Mouse (Mus musculus): Measurements from ENCODE around the gene Ppm1k.
"Not testable (repeated sequence)": the region's sequence is repeated elsewhere in the genome, so short reads cannot be mapped to it uniquely, and the experiment has no call there.

The Ppm1k gene

DNA sequence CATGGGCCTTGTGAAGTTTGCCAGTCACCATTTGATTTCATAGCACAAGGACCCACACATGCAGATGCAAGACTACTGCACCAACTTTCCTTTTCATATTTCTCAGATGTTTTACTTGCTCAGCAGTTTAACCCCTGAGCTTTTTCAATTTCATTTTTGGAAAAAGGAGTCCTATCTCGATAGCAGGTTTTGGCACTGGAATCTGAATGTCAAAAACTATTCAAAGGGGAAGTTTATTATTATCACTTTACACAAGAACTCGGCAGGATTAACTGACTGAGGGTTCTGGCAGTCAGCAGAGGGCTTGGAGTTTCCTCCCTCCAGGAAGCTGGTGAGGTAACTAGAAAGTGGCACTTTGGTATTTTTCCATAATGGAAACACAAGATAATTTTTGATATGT, 1.9 kb downstream of the Ppm1k start:
- no peak for ATAC-seq (ENCODE audit: insufficient number of reproducible peaks, low FRiP score, low TSS enrichment)

- no peak for ATAC-seq (ENCODE audit: insufficient number of reproducible peaks, low FRiP score, low TSS enrichment)
These were observed 3.2 kb downstream of the Ppm1k start for GRCm38 (mm10) chr6:57532022-57532421.

DNA sequence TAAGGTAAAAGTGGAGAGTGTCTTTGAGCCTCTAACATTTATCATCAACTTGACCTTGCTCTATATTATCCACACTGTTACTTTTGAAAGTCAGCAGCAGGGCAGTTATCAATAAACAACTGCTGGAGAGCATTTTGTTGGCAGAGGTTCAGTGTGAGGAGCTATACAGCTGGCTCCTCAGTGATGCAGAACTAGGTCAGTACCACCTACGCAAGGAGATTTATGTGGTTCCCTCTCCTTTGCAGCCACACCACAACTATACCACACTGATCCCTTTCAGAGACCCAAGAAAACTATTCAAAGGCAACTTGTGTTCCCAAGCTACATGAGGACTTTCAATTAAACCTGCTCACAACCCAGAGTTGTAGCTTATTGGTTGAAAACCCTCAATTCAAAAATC, 3.8 kb downstream of the Ppm1k start:
- no peak for ATAC-seq (ENCODE audit: insufficient number of reproducible peaks, low FRiP score, low TSS enrichment)

GRCm38 (mm10) chr6:57531011-57531410, 4.3 kb downstream of the Ppm1k start:
- no peak for ATAC-seq (ENCODE audit: insufficient number of reproducible peaks, low FRiP score, low TSS enrichment)

DNA sequence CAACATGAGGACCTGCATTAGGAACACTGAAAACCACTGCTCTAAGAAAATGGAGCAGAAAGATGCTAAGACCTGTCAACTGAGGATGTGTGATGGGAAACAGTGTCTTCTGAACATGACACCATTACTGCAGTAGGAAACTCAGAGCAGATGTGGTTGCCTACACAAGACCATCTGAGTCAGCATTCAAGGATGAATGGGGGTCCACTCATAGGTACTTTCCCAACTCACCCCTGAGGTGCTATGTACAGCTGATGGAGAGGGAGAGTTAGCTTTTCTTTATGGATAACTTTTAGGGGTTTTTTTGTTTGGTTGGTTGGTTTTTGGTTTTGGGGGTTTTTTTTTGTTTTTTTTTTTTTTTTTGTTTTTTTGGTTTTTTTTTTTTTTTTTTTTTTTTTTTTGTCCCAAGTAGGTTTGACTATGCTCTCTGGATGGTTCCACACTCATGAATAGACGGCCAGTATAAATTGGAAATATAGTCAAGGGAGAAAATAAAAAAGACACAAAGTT, 5.9 kb downstream of the Ppm1k start:
- no peak for ATAC-seq (ENCODE audit: insufficient number of reproducible peaks, low FRiP score, low TSS enrichment)

DNA sequence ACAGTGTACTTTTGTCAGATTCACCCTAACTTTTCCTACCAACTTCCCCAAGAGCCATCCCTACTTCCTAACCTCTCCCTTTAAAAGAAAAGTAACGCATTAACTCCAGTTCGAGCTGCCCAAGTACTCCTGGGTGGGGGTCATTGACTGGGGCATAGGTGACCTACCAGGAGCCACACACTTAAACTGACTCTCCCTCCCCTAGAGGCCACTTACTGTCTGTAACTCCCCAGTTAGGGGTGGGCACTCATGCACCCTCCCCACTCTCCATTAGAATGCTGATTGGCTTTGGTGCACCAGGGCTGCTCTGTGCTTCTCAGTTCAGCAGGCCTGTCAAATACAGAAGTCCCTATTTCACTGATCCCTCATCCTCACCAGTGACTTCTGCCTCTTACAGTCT, 8.3 kb downstream of the Ppm1k start:
- no peak for ATAC-seq (ENCODE audit: insufficient number of reproducible peaks, low FRiP score, low TSS enrichment)

DNA sequence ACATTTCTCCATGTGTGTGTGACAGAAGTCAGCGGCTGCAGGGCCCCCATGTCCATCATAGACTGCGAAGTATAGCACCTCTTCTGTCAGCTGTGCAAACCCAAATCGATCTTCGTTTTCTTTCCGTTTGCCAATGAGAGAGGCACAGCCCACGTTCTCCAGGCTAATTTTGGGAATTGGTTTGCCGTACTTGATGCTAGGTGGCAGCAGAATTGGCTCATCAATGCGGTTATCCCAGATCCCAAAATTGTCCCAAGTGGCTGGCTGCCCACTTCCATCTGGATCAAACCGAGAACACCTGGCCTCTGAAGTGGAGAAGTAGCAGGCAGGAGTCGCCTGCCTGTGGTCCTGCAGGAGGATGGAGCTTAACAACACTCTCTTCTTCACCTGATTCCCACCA, 10.5 kb downstream of the Ppm1k start:
- ATAC-seq (ENCODE audit: insufficient number of reproducible peaks, low FRiP score, low TSS enrichment), result no peak

GRCm38 (mm10) chr6:57520749-57521652, 14.3 kb downstream of the Ppm1k start:
- ATAC-seq (ENCODE audit: insufficient number of reproducible peaks, low FRiP score, low TSS enrichment), result no peak

- no peak for ATAC-seq (ENCODE audit: insufficient number of reproducible peaks, low FRiP score, low TSS enrichment)
These were observed 21.3 kb downstream of the Ppm1k start for GRCm38 (mm10) chr6:57514035-57514374.

GRCm38 (mm10) chr6:57513351-57514034, 21.8 kb downstream of the Ppm1k start:
- no peak for ATAC-seq (ENCODE audit: insufficient number of reproducible peaks, low FRiP score, low TSS enrichment)

- ATAC-seq (ENCODE audit: insufficient number of reproducible peaks, low FRiP score, low TSS enrichment), result no peak
These were observed 23.4 kb downstream of the Ppm1k start for GRCm38 (mm10) chr6:57511899-57512298.

- ATAC-seq (ENCODE audit: insufficient number of reproducible peaks, low FRiP score, low TSS enrichment), result no peak
These were observed 31.4 kb downstream of the Ppm1k start for GRCm38 (mm10) chr6:57503662-57504379.

DNA sequence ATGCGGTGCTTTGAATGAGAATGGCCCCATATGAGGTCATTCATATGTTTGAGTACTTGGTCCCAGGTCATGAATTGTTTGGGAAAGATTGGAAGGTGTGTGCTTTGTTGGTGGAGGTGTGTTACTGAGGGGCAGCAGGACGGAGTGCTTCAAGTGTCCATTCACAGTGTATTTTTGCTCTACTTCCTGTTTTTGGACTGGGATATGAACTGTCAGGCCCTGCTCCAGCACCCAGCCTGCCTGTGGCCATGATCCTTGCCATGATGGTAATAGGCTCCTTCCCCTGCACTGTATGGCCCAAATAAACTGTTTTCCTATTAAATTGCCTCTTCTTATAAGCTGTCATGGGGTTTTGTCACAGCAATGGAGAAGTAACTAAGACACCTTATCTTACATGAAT, 36.1 kb downstream of the Ppm1k start:
- no peak for ATAC-seq (ENCODE audit: insufficient number of reproducible peaks, low FRiP score, low TSS enrichment)

DNA sequence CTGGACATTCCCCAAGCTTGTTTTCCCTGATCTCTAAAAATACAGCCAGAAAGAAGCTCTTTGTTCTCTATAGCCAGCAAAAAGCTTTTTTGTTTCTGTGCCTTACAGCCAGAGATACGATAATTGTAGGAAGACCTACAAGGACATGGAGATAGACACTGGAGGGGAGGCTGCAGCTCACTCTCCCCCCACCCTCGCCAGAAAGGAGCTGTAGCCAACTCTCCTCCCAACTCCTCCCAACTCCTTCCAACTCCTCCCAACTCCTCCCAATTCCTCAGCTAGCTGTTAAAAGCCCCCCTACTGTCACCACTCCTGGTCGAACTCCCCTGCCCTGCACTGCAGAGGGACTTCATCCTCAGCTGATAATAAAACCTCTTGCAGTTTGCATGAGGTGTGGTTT, 67.1 kb downstream of the Ppm1k start:
- not testable (repeated sequence) for ATAC-seq (ENCODE audit: insufficient number of reproducible peaks, low FRiP score, low TSS enrichment)

All from cerebellum, adult (tissue).